Mouse (Mus musculus): ENCODE results near the gene H2-Ob. TPM values are rescaled to one million over a fixed set of nuclear protein-coding genes. Genes with fewer than 3 reads are reported as not detected.

Gene H2-Ob
- polyA plus RNA-seq, 1 experiment from 2014 or later, result not detected

- 48% methylated on average over 3 of the region's 3 CpGs for WGBS
- no peak overlapping the region for H3K4me2 ChIP-seq (replicated peaks)
- no peak for ATAC-seq (ENCODE audit: insufficient number of reproducible peaks, insufficient read depth, low FRiP score, low TSS enrichment)
- H3K4me1 ChIP-seq, result no peaks in the 10 kb centered on the region
- no peaks in the 10 kb centered on the region for H3K36me3 ChIP-seq
- no peaks in the 10 kb centered on the region for H3K9me3 ChIP-seq
- H3K9ac ChIP-seq, result no peak overlapping the region
- 0 out of 2 replicates have a peak, but pooled peaks cover 5% of the 10 kb centered on the region for H3K27me3 ChIP-seq
- H3K4me3 ChIP-seq, result no peak overlapping the region
- H3K27ac ChIP-seq, result no peak overlapping the region
These were observed 10.7 kb downstream of the H2-Ob start for GRCm38 (mm10) chr17:34249361-34249760.

- no peak for ATAC-seq (ENCODE audit: insufficient number of reproducible peaks, insufficient read depth, low FRiP score, low TSS enrichment)
- no peak overlapping the region for H3K9ac ChIP-seq
- 0 out of 2 replicates have a peak, but pooled peaks cover 5% of the 10 kb centered on the region for H3K27me3 ChIP-seq
- H3K4me1 ChIP-seq, result no peaks in the 10 kb centered on the region
- H3K4me3 ChIP-seq, result no peak overlapping the region
- no peaks in the 10 kb centered on the region for H3K36me3 ChIP-seq
- H3K4me2 ChIP-seq (replicated peaks), result no peak overlapping the region
- 12% methylated on average over 4 of the region's 4 CpGs for WGBS
- no peaks in the 10 kb centered on the region for H3K9me3 ChIP-seq
- H3K27ac ChIP-seq, result no peak overlapping the region
These were observed 11.2 kb downstream of the H2-Ob start for GRCm38 (mm10) chr17:34249878-34250277.

- 47% methylated on average over 4 of the region's 4 CpGs for WGBS
- Histone ChIP-seq H3K27ac (no peak overlapping the region), H3K4me3 (no peak overlapping the region), H3K36me3 (no peaks in the 10 kb centered on the region), H3K9me3 (no peaks in the 10 kb centered on the region), H3K4me2 (replicated peaks) (no peak overlapping the region), H3K9ac (no peak overlapping the region), H3K27me3 (0 out of 2 replicates have a peak, but pooled peaks cover 5% of the 10 kb centered on the region), H3K4me1 (no peaks in the 10 kb centered on the region)
- no peak for ATAC-seq (ENCODE audit: insufficient number of reproducible peaks, insufficient read depth, low FRiP score, low TSS enrichment)
These were observed 13.0 kb downstream of the H2-Ob start for GRCm38 (mm10) chr17:34251666-34252065.

DNA sequence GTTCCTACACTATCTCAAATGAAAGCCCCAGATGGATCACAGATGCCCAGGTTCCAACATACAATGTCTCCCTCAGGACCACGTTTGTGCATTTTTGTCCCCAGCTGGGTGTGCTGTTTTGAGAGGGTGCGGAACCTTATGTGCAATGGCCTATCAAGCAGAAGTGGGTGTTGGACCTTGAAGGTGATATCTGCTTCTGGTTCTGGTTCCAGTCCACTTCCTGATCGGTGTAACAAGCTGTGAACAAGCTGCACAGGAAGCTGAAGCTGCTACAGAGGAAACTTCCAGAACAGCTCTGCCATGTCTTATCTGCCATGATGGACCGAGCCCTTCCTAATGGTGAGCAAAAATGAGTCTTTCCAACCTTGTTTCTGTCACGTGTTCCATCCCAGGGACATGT lies 17.8 kb downstream of the H2-Ob start:
- no peak overlapping the region for H3K9ac ChIP-seq
- no peak overlapping the region for H3K27ac ChIP-seq
- H3K4me3 ChIP-seq, result no peak overlapping the region
- WGBS, result 87% methylated on average over 5 of the region's 5 CpGs
- ATAC-seq (ENCODE audit: insufficient number of reproducible peaks, insufficient read depth, low FRiP score, low TSS enrichment), result no peak
- peaks cover 6% of the 10 kb centered on the region; the same call in 1 of the 2 replicates for H3K27me3 ChIP-seq
- H3K36me3 ChIP-seq, result no peaks in the 10 kb centered on the region
- H3K4me2 ChIP-seq (replicated peaks), result no peak overlapping the region
- no peaks in the 10 kb centered on the region for H3K4me1 ChIP-seq
- H3K9me3 ChIP-seq, result no peaks in the 10 kb centered on the region

GRCm38 (mm10) chr17:34257594-34258375 lies 19.1 kb downstream of the H2-Ob start, which contains the start of gene H2-Ab1:
TSS of gene H2-Ab1 (plus strand) at chr17:34257689.
- Histone ChIP-seq H3K9ac (no peak within 1 kb of the TSS), H3K4me2 (replicated peaks) (no peak within 1 kb of the TSS), H3K4me1 (no peaks in the 10 kb centered on the region), H3K36me3 (no peaks in the 10 kb centered on the region), H3K9me3 (no peaks in the 10 kb centered on the region), H3K4me3 (no peak within 1 kb of the TSS), H3K27ac (no peak within 1 kb of the TSS), H3K27me3 (peaks cover 6% of the 10 kb centered on the region; the same call in 1 of the 2 replicates)
- WGBS, result 73% methylated on average over 11 of the region's 11 CpGs
- no peak for ATAC-seq (ENCODE audit: insufficient number of reproducible peaks, insufficient read depth, low FRiP score, low TSS enrichment)

- Histone ChIP-seq H3K9me3 (no peaks in the 10 kb centered on the region), H3K4me2 (replicated peaks) (no peak overlapping the region), H3K4me1 (0 out of 2 replicates have a peak, but pooled peaks cover 6% of the 10 kb centered on the region), H3K27me3 (peaks cover 30% of the 10 kb centered on the region), H3K4me3 (no peak overlapping the region), H3K27ac (no peak overlapping the region), H3K36me3 (no peaks in the 10 kb centered on the region), H3K9ac (no peak overlapping the region)
- 79% methylated on average over 5 of the region's 5 CpGs for WGBS
- ATAC-seq (ENCODE audit: insufficient number of reproducible peaks, insufficient read depth, low FRiP score, low TSS enrichment), result no peak
These were observed 21.8 kb downstream of the H2-Ob start for GRCm38 (mm10) chr17:34260551-34260950.

DNA sequence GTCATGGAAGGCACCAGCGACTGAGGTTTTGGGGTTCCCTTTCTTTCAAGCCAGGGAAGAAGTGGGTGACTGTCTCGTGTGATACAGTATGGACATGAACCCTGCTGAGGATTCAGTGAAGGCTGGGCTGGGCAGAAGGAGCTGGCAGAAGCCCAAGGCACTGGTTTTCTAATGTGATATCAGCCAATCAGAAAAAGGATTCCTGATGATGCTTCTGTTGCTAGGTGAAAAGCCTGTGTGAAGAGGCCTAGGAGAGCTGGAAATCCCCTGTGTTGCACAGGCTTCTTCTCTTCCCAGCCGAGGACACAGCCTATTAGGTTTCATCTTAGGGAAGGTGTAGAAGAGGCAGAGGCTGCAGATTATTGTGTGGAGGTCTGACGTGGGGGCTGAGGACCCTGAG lies 22.8 kb downstream of the H2-Ob start:
- H3K27me3 ChIP-seq, result peaks cover 32% of the 10 kb centered on the region

DNA sequence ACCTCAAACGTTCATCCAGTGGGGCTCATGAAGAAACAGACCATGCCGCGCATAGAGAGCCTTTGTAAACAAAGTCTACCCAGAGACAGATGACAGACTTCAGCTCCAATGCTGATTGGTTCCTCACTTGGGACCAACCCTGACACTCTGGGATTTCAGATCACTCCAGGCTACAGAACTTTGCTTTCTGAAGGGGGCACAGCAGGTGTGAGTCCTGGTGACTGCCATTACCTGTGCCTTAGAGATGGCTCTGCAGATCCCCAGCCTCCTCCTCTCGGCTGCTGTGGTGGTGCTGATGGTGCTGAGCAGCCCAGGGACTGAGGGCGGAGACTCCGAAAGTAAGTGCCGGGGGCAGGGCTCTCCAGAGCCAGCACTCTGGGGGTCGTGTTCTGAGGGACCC lies 24.4 kb downstream of the H2-Ob start:
- Histone ChIP-seq H3K9ac (peak overlapping the region; percentile 38), H3K4me1 (0 out of 2 replicates have a peak, but pooled peaks cover 6% of the 10 kb centered on the region), H3K27ac (no peak overlapping the region), H3K4me3 (peak overlapping the region; percentile 53), H3K4me2 (replicated peaks) (peak overlapping the region; percentile 95), H3K36me3 (no peaks in the 10 kb centered on the region), H3K9me3 (no peaks in the 10 kb centered on the region), H3K27me3 (peaks cover 32% of the 10 kb centered on the region)
- ATAC-seq (ENCODE audit: insufficient number of reproducible peaks, insufficient read depth, low FRiP score, low TSS enrichment), result peak; percentile 55; the same call in 1 of the 2 replicates
- 1% methylated on average over 8 of the region's 8 CpGs for WGBS

More for the DNA sequence above, 22.8 kb downstream of the H2-Ob start:
- Histone ChIP-seq H3K4me3 (no peak overlapping the region), H3K36me3 (no peaks in the 10 kb centered on the region), H3K9me3 (no peaks in the 10 kb centered on the region), H3K4me1 (0 out of 2 replicates have a peak, but pooled peaks cover 6% of the 10 kb centered on the region), H3K4me2 (replicated peaks) (no peak overlapping the region), H3K9ac (no peak overlapping the region), H3K27ac (no peak overlapping the region)
- WGBS, result 30% methylated on average over 4 of the region's 4 CpGs
- ATAC-seq (ENCODE audit: insufficient number of reproducible peaks, insufficient read depth, low FRiP score, low TSS enrichment), result no peak

- peak overlapping the region; percentile 95 for H3K4me2 ChIP-seq (replicated peaks)
- H3K9ac ChIP-seq, result no peak overlapping the region
- WGBS, result 4% methylated on average over 14 of the region's 14 CpGs
- H3K4me1 ChIP-seq, result 0 out of 2 replicates have a peak, but pooled peaks cover 6% of the 10 kb centered on the region
- H3K27ac ChIP-seq, result no peak overlapping the region
- peak overlapping the region; percentile 53 for H3K4me3 ChIP-seq
- no peaks in the 10 kb centered on the region for H3K9me3 ChIP-seq
- H3K27me3 ChIP-seq, result peaks cover 32% of the 10 kb centered on the region
- no peaks in the 10 kb centered on the region for H3K36me3 ChIP-seq
- no peak for ATAC-seq (ENCODE audit: insufficient number of reproducible peaks, insufficient read depth, low FRiP score, low TSS enrichment)
These were observed 25.2 kb downstream of the H2-Ob start for GRCm38 (mm10) chr17:34263811-34264371.

GRCm38 (mm10) chr17:34264452-34265351 lies 26.0 kb downstream of the H2-Ob start:
- Histone ChIP-seq H3K4me1 (0 out of 2 replicates have a peak, but pooled peaks cover 6% of the 10 kb centered on the region), H3K9ac (peak overlapping the region; percentile 53), H3K27ac (no peak overlapping the region; the same call in 1 of the 2 replicates), H3K27me3 (peaks cover 27% of the 10 kb centered on the region), H3K36me3 (no peaks in the 10 kb centered on the region), H3K9me3 (no peaks in the 10 kb centered on the region), H3K4me3 (peak overlapping the region; percentile 53), H3K4me2 (replicated peaks) (peak overlapping the region; percentile 95)
- ATAC-seq (ENCODE audit: insufficient number of reproducible peaks, insufficient read depth, low FRiP score, low TSS enrichment), result no peak
- WGBS, result under 1% methylated on average over 88 of the region's 93 CpGs

GRCm38 (mm10) chr17:34268262-34268661 lies 29.6 kb downstream of the H2-Ob start:
- ATAC-seq (ENCODE audit: insufficient number of reproducible peaks, insufficient read depth, low FRiP score, low TSS enrichment), result no peak
- Histone ChIP-seq H3K9me3 (no peaks in the 10 kb centered on the region), H3K4me1 (0 out of 2 replicates have a peak, but pooled peaks cover 6% of the 10 kb centered on the region), H3K36me3 (no peaks in the 10 kb centered on the region), H3K4me3 (no peak overlapping the region), H3K9ac (no peak overlapping the region), H3K4me2 (replicated peaks) (no peak overlapping the region), H3K27me3 (peaks cover 24% of the 10 kb centered on the region), H3K27ac (no peak overlapping the region)
- WGBS, result 74% methylated on average over 2 of the region's 2 CpGs
